Mouse (Mus musculus) cortical plate, adult 2 months (tissue): ENCODE measurements around the gene Immp2l.

ENCODE experiments used
- CTCF ChIP-seq: fragments of 200-500 bp; IDR thresholded peaks from 2 replicates; pipeline ENCODE4 v1.5.1; 2011; ENCODE audit warnings: mild to moderate bottlenecking, control low read depth, low read length; ENCODE audit not compliant: insufficient read depth; ENCODE audit errors: extremely low read depth
- POLR2A ChIP-seq: fragments of 200-500 bp; IDR thresholded peaks from 2 replicates; pipeline ENCODE4 v1.6.1; 2011; ENCODE audit warnings: mild to moderate bottlenecking, low read length, control low read depth; ENCODE audit not compliant: insufficient read depth; ENCODE audit errors: extremely low read depth

GRCm38 (mm10) chr12:41223686-41224085 lies 199.8 kb downstream of the Immp2l start:
- TF ChIP-seq CTCF = no peak
- no peak for TF ChIP-seq POLR2A
